Mouse (Mus musculus): ENCODE results near the gene Rassf2.

DNA sequence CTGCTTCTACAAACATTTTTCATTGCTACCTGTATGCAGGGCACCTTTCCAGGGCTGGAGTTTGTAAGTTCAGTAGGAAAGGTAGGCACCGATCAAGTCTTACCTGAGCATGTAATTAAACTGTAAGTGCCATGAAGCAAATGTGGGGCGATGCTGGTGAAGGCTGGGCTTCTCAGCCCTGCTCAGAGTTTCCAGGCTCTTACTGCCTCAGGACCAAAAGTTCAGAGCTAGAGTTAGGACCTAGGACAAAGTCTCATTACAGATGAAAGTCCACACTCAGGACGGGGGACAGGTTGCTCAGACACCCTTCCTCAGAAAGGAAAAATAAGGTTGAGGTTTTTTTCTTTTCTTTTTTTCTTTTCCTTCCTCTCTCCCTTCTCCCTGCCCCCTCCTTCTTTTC is 19.4 kb upstream of the Rassf2 start:
- TF ChIP-seq POLR2A (IDR thresholded peaks at IDR 0.05; ENCODE audit: low read depth, low read length) (no peak), CTCF (IDR thresholded peaks at IDR 0.05; ENCODE audit: borderline replicate concordance, insufficient read depth, low read length) (no peak)

Measured in embryonic fibroblast, embryonic 13.5 days (primary cell).